Mouse (Mus musculus) stomach, postnatal 0 days (tissue): ENCODE measurements around the gene Serpinb12. TPM values are rescaled to one million over a fixed set of nuclear protein-coding genes. Genes with fewer than 3 reads are reported as not detected.

Source experiments
- ATAC-seq: fragments of 200-750 bp; cut with Nextera tagmentation; 2 replicates; pipeline ENCODE4 v1.8.0; 2017; ENCODE audit not compliant: low FRiP score, low TSS enrichment
- DNase-seq: peaks from one replicate; pipeline ENCODE4 v3.0.0-alpha.2; 2016; ENCODE audit warnings: low spot score
- H3K27ac ChIP-seq: fragments of 300-500 bp; sonication (generic); replicated peaks from 2 replicates; pipeline ENCODE4 v1.5.1; 2014; ENCODE audit warnings: mild to moderate bottlenecking, control low read depth
- H3K27me3 ChIP-seq: fragments of 300-500 bp; sonication (generic); 2 replicates; pipeline ENCODE4 v1.6.1; 2014; ENCODE audit warnings: low read length; ENCODE audit not compliant: control insufficient read depth, insufficient read depth
- H3K36me3 ChIP-seq: fragments of 300-500 bp; sonication (generic); 2 replicates; pipeline ENCODE4 v1.6.1; 2014; ENCODE audit warnings: low read length, mixed read lengths; ENCODE audit not compliant: control insufficient read depth, insufficient read depth
- H3K4me1 ChIP-seq: fragments of 300-500 bp; sonication (generic); replicated peaks from 2 replicates; pipeline ENCODE4 v1.6.1; 2014; ENCODE audit warnings: antibody characterized with exemption; ENCODE audit not compliant: control insufficient read depth, insufficient read depth
- H3K4me2 ChIP-seq: fragments of 300-500 bp; sonication (generic); replicated peaks from 2 replicates; pipeline ENCODE4 v1.6.1; 2014; ENCODE audit warnings: low read depth, mild to moderate bottlenecking, control low read depth, moderate library complexity
- H3K4me3 ChIP-seq: fragments of 300-500 bp; sonication (generic); 2 replicates; pipeline ENCODE4 v1.5.1; 2014; ENCODE audit warnings: low read depth, low read length, control low read depth
- H3K9ac ChIP-seq: fragments of 300-500 bp; sonication (generic); 2 replicates; pipeline ENCODE4 v1.6.1; 2014; ENCODE audit warnings: mild to moderate bottlenecking, low read length, control low read depth, mixed read lengths
- H3K9me3 ChIP-seq: fragments of 300-500 bp; sonication (generic); 2 replicates; pipeline ENCODE4 v1.6.1; 2016; ENCODE audit warnings: low read length; ENCODE audit not compliant: control insufficient read depth
- CTCF ChIP-seq: IDR thresholded peaks from 2 replicates; pipeline ENCODE4 v1.5.1; 2016; ENCODE audit warnings: antibody characterized with exemption, low read depth, mild to moderate bottlenecking, moderate library complexity
- EP300 ChIP-seq: optimal IDR thresholded peaks from 2 replicates; pipeline ENCODE3; 2016; ENCODE audit warnings: antibody characterized with exemption
- WGBS: fragments of 180-500 bp; shearing (Covaris S2); extraction: QIAGEN DNeasy Blood & Tissue Kit; methylation state at CpG from one replicate; pipeline ENCODE4 v1.1.7; 2014; 5-methylcytosine and 5-hydroxymethylcytosine counted together
- polyA plus RNA-seq: library from polyadenylated mRNA; unstranded; fragments of >200 nt; fragmentation: Nextera tagmentation; extraction: Ambion mirVana; gene quantifications from 2 replicates; pipeline ENCODE4 v1.2.1, GENCODE M21; 2015

Serpinb12 gene
- polyA plus RNA-seq, 1 experiment from 2014 or later = 460 TPM

- Histone ChIP-seq H3K9me3 (no peaks in the 10 kb centered on the region), H3K4me2 (no peak overlapping the region), H3K9ac (no peak overlapping the region), H3K4me1 (no peaks in the 10 kb centered on the region), H3K27me3 (no peaks in the 10 kb centered on the region), H3K4me3 (no peak overlapping the region), H3K36me3 (no peaks in the 10 kb centered on the region), H3K27ac (no peak overlapping the region)
- TF ChIP-seq EP300 = no peak
- no peak for TF ChIP-seq CTCF
- no peak for ATAC-seq
- no peak for DNase-seq
- WGBS = 80% methylated on average over 2 of the region's 2 CpGs
Measured at GRCm38 (mm10) chr1:107001754-107002153, 67.5 kb downstream of the Serpinb12 start.

GRCm38 (mm10) chr1:107006316-107006715, 72.1 kb downstream of the Serpinb12 start:
- Histone ChIP-seq H3K27me3 (no peaks in the 10 kb centered on the region), H3K36me3 (no peaks in the 10 kb centered on the region), H3K9me3 (no peaks in the 10 kb centered on the region), H3K9ac (no peak overlapping the region), H3K27ac (no peak overlapping the region), H3K4me1 (no peaks in the 10 kb centered on the region), H3K4me2 (no peak overlapping the region), H3K4me3 (no peak overlapping the region)
- WGBS = 61% methylated on average over 3 of the region's 3 CpGs
- DNase-seq = no peak
- no peak for TF ChIP-seq CTCF
- no peak for TF ChIP-seq EP300
- no peak for ATAC-seq

Other genes starting within 250 kb of the Serpinb12 start
- 5.6 and 6.2 TPM in 2 replicates for gene Bcl2, start 220.2 kb upstream of the Serpinb12 start, polyA plus RNA-seq
- 18.3 and 18.9 TPM in 2 replicates for gene Kdsr, start 174.7 kb upstream of the Serpinb12 start, polyA plus RNA-seq
- 67.6 and 70.9 TPM in 2 replicates for gene Vps4b, start 137.7 kb upstream of the Serpinb12 start, polyA plus RNA-seq
- gene Serpinb5, start 73.3 kb upstream of the Serpinb12 start, polyA plus RNA-seq = 116 and 128 TPM in 2 replicates
- 3.0 and 4.1 TPM in 2 replicates for gene Serpinb13, start 46.5 kb downstream of the Serpinb12 start, polyA plus RNA-seq
- 174 and 221 TPM in 2 replicates for gene Serpinb3a, start 117.9 kb downstream of the Serpinb12 start, polyA plus RNA-seq
- gene Serpinb3d, start 149.1 kb downstream of the Serpinb12 start, polyA plus RNA-seq = not detected in 2 replicates